Comparison of ENCODE assay signal across 8 mouse cellular contexts in genomic region chr17:27555075-27555511, GRCm38 (mm10). TPM values are rescaled to one million over a fixed set of nuclear protein-coding genes. Genes with fewer than 3 reads are reported as not detected.
DNase-seq lines count a peak whose midpoint lies in the region; ATAC-seq lines count a peak whose summit lies in the region.

No protein-coding gene starts in this region.

- H3K9me3 ChIP-seq in forebrain, embryonic 15.5 days: no peaks in the 10 kb centered on the region
- no peaks in the 10 kb centered on the region for H3K9me3 ChIP-seq in megakaryocyte, embryonic 14.5 days

- H3K4me3 ChIP-seq in forebrain, embryonic 15.5 days: peak overlapping the region; percentile 93
- H3K4me3 ChIP-seq in megakaryocyte, embryonic 14.5 days (replicated peaks): peak overlapping the region; percentile 96

- peaks cover 6% of the 10 kb centered on the region; the same call in 1 of the 2 replicates for H3K27me3 ChIP-seq in forebrain, embryonic 15.5 days
- no peaks in the 10 kb centered on the region for H3K27me3 ChIP-seq in megakaryocyte, embryonic 14.5 days (replicated peaks)

- H3K27ac ChIP-seq in forebrain, embryonic 15.5 days (replicated peaks): peak overlapping the region; percentile 97; the same call in 1 of the 2 replicates

- 3% methylated on average over 39 of the region's 39 CpGs for WGBS in forebrain, embryonic 15.5 days

- DNase-seq in urinary bladder, postnatal 25 days (ENCODE audit: low spot score): peak; percentile 37
- DNase-seq in urinary bladder, adult 2 months (ENCODE audit: low spot score): no peak
- peak; percentile 65 for DNase-seq in kidney, postnatal 14 days
- DNase-seq in spleen, postnatal 14 days (ENCODE audit: low spot score in 2 of 2): peak; percentile 51
- no peak for DNase-seq in gastrocnemius, adult 8-10 months (ENCODE audit: low spot score in 2 of 2)
- no peak for DNase-seq in urinary bladder, postnatal 14 days (ENCODE audit: low spot score)

- no peaks in the 10 kb centered on the region for H3K36me3 ChIP-seq in forebrain, embryonic 15.5 days
- H3K36me3 ChIP-seq in megakaryocyte, embryonic 14.5 days (replicated peaks; ENCODE audit: low read length): peaks cover 12% of the 10 kb centered on the region

- H3K4me2 ChIP-seq in forebrain, embryonic 15.5 days (replicated peaks): peak overlapping the region; percentile 82

- peaks cover 35% of the 10 kb centered on the region for H3K4me1 ChIP-seq in forebrain, embryonic 15.5 days
- H3K4me1 ChIP-seq in megakaryocyte, embryonic 14.5 days: peaks cover 84% of the 10 kb centered on the region

- ATAC-seq in forebrain, embryonic 15.5 days (replicated peaks): no peak

- 0 out of 2 replicates have a peak overlapping the region, but pooled peaks have one; percentile 34 for H3K9ac ChIP-seq in forebrain, embryonic 15.5 days (replicated peaks)

RNA-seq across cellular contexts. Expression of gene Hmga1, which starts 1.2 kb away (rescaled TPM):
- 55.1 and 65.1 TPM in 2 replicates for polyA plus RNA-seq in urinary bladder, adult 2 months (2012; rRNA removed)
- 106 and 121 TPM in 2 replicates for polyA plus RNA-seq in forebrain, embryonic 15.5 days (2015; fragmentation: Nextera tagmentation; extraction: Ambion mirVana)
- 3,567 and 8,363 TPM in 2 replicates for polyA plus RNA-seq in megakaryocyte, embryonic 14.5 days (2012; ENCODE audit: insufficient read depth, low replicate concordance)
- 10 to 100 TPM; 27.6 to 34.9 (median 31.9) TPM for total RNA-seq in gastrocnemius, adult 8-10 months (2022)

RNA-seq across cellular contexts. Expression of gene AI413582, which starts 10.5 kb away (rescaled TPM):
- 34.8 and 48.7 TPM in 2 replicates for polyA plus RNA-seq in urinary bladder, adult 2 months (2012; rRNA removed)
- 34.8 and 37.4 TPM in 2 replicates for polyA plus RNA-seq in forebrain, embryonic 15.5 days (2015; fragmentation: Nextera tagmentation; extraction: Ambion mirVana)
- 81.1 and 284 TPM in 2 replicates for polyA plus RNA-seq in megakaryocyte, embryonic 14.5 days (2012; ENCODE audit: insufficient read depth, low replicate concordance)
- total RNA-seq in gastrocnemius, adult 8-10 months (2022): 1 to 10 TPM; 1.7 to 3.9 (median 2.8) TPM

RNA-seq across cellular contexts. Expression of gene Grm4, which starts 33.9 kb away (rescaled TPM):
- 0.12 and 0.35 TPM in 2 replicates for polyA plus RNA-seq in urinary bladder, adult 2 months (2012; rRNA removed)
- polyA plus RNA-seq in forebrain, embryonic 15.5 days (2015; fragmentation: Nextera tagmentation; extraction: Ambion mirVana): 2.4 and 3.0 TPM in 2 replicates
- polyA plus RNA-seq in megakaryocyte, embryonic 14.5 days (2012; ENCODE audit: insufficient read depth, low replicate concordance): not detected in 2 replicates
- total RNA-seq in gastrocnemius, adult 8-10 months (2022): under 1 TPM in 1 of 4 experiments, not detected in 3; 0.11 TPM

Comparison
In these comparisons a context has a peak if more than half of its experiments do, and no peak if none do; other contexts are left out.
1. DNase-seq: peak in urinary bladder, postnatal 25 days (single experiment), kidney, postnatal 14 days (single experiment) and spleen, postnatal 14 days (2 of 2); none in urinary bladder, adult 2 months (single experiment), gastrocnemius, adult 8-10 months (0 of 2) and urinary bladder, postnatal 14 days (single experiment).
2. RNA of gene Hmga1, which starts 1.2 kb away (polyA plus RNA-seq): 3,567 to 8,363 TPM in megakaryocyte, embryonic 14.5 days; 106 to 121 TPM in forebrain, embryonic 15.5 days and 55.1 to 65.1 TPM in urinary bladder, adult 2 months; every median in the first group is over 10 times any median in the second.